Mouse (Mus musculus) heart, postnatal 0 days (tissue): Measurements from ENCODE around the gene Crlf1.

Source experiments
- CTCF ChIP-seq: IDR thresholded peaks from 2 replicates; pipeline ENCODE4 v1.5.1; 2016; ENCODE audit warnings: antibody characterized with exemption, control low read depth, low read depth
- EP300 ChIP-seq: IDR thresholded peaks from 2 replicates; pipeline ENCODE4 v1.6.1; 2016; ENCODE audit warnings: antibody characterized with exemption, low read depth

DNA sequence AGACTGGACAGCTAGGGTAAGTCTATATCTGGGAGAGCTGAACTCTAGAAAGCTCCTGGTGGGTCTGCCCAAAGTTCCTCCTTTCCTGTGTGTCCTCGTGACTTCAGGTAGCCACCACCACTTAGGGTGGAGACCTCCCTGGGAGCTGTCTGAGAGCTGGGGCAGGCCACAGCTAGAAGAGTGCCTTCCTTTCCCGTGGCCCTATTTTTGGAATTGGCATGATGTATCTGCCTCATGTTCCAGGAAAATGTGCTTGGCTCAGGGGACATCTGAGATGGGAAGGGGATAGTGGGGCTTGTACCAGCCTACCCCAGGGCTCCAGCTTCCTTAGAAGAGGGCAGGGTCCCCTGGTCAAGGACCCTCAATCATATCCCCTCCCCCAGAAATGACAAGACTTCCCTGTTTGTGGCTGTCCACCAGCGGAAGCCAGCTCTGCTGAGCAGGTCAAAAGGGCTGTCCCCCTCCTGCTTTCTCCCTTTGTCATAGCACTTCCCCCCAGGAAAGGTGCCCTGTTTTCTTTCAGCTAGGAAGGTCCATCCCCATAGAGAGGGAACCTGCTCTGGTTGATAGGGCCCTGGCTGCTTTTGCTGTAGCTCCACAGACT lies 58.7 kb downstream of the Crlf1 start:
- TF ChIP-seq CTCF (no peak), EP300 (0 out of 2 replicates have a peak, but pooled peaks have one; percentile 61)
